Mouse (Mus musculus): Measurements from ENCODE around the gene Ddias. TPM values are rescaled to one million over a fixed set of nuclear protein-coding genes. Genes with fewer than 3 reads are reported as not detected.

The Ddias gene
- polyA plus RNA-seq, 1 experiment from 2014 or later: 2.8 TPM

DNA sequence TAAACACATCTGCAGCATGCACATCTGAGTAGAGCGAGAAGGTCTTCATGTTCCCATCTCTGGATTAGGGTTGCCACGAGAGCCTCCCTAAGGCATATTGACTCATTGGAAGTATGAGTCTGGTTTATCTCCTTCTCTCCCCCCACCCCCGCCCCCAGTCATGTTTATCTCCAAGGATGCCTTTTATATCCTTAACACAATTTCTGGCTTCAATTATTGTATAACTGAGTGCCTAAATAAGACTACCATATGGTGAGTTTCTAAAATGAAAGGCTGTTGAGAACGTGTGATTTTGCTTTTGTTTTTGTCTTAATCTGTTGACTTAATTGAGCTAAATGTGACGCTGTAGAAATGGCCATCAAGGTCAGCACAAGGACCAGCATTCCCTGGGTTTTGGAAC lies 22.0 kb upstream of the Ddias start:
- no peak overlapping the region for H3K27ac ChIP-seq (ENCODE audit: low read depth, low read length)
- no peak overlapping the region for H3K4me2 ChIP-seq (replicated peaks; ENCODE audit: low read depth)
- ATAC-seq: no peak
- no peak for TF ChIP-seq CTCF (IDR thresholded peaks at IDR 0.05; ENCODE audit: low read depth)
- 75% methylated on average over 5 of the region's 5 CpGs for WGBS
- no peaks in the 10 kb centered on the region for H3K27me3 ChIP-seq (replicated peaks; ENCODE audit: control insufficient read depth, insufficient read depth, low read length)
- no peaks in the 10 kb centered on the region for H3K36me3 ChIP-seq (ENCODE audit: control insufficient read depth, insufficient read depth)
- H3K4me3 ChIP-seq (ENCODE audit: low read depth, low read length): no peak overlapping the region
- H3K9me3 ChIP-seq (ENCODE audit: control insufficient read depth): no peaks in the 10 kb centered on the region
- H3K4me1 ChIP-seq (replicated peaks; ENCODE audit: control insufficient read depth, insufficient read depth, low read length): no peaks in the 10 kb centered on the region; the same call in 1 of the 2 replicates
- no peak overlapping the region for H3K9ac ChIP-seq (ENCODE audit: low read depth, low read length)

GRCm38 (mm10) chr7:92893478-92893877 lies 19.4 kb upstream of the Ddias start:
- no peak overlapping the region for H3K27ac ChIP-seq (ENCODE audit: low read depth, low read length)
- H3K4me2 ChIP-seq (replicated peaks; ENCODE audit: low read depth): no peak overlapping the region
- H3K4me1 ChIP-seq (replicated peaks; ENCODE audit: control insufficient read depth, insufficient read depth, low read length): no peaks in the 10 kb centered on the region; the same call in 1 of the 2 replicates
- no peaks in the 10 kb centered on the region for H3K9me3 ChIP-seq (ENCODE audit: control insufficient read depth)
- no peaks in the 10 kb centered on the region for H3K27me3 ChIP-seq (replicated peaks; ENCODE audit: control insufficient read depth, insufficient read depth, low read length)
- no peaks in the 10 kb centered on the region for H3K36me3 ChIP-seq (ENCODE audit: control insufficient read depth, insufficient read depth)
- WGBS: 43% methylated on average over 3 of the region's 3 CpGs
- no peak for ATAC-seq
- TF ChIP-seq CTCF (IDR thresholded peaks at IDR 0.05; ENCODE audit: low read depth): peak; percentile 69
- H3K9ac ChIP-seq (ENCODE audit: low read depth, low read length): no peak overlapping the region
- no peak overlapping the region for H3K4me3 ChIP-seq (ENCODE audit: low read depth, low read length)

DNA sequence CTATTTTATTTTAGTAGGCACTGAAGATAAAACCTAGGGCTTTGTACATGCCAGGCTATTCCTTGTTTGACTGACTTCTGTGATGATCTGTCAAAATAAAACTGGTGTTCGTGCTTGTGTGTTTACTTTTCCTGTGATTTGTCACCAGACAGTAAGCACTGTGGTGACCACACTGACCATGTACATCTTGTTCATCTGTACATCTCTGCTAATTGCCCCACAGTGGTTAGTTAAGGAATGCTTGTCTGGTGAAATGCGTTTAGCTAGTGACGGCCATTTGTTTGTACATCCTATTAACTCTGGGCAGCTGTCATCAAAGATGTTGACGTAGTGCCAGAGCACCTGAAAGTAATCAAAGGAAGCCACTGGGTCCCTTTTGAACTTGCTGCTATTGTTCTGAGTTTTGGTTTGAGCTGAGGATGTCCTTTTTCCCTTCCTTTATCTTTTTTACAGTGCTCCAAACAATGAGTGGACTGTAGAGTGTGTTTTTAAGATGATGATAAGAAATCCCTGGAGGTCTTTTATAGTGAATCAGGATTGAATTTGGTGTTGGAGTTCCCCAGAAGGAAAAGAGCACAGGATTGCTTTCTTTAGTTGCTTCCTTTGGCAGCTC lies 16.7 kb upstream of the Ddias start:
- no peak for TF ChIP-seq CTCF (IDR thresholded peaks at IDR 0.05; ENCODE audit: low read depth)
- no peak for ATAC-seq
- Histone ChIP-seq H3K4me1 (replicated peaks; ENCODE audit: control insufficient read depth, insufficient read depth, low read length) (no peaks in the 10 kb centered on the region; the same call in 1 of the 2 replicates), H3K27me3 (replicated peaks; ENCODE audit: control insufficient read depth, insufficient read depth, low read length) (no peaks in the 10 kb centered on the region), H3K27ac (ENCODE audit: low read depth, low read length) (no peak overlapping the region), H3K9ac (ENCODE audit: low read depth, low read length) (no peak overlapping the region), H3K36me3 (ENCODE audit: control insufficient read depth, insufficient read depth) (no peaks in the 10 kb centered on the region), H3K4me3 (ENCODE audit: low read depth, low read length) (no peak overlapping the region), H3K9me3 (ENCODE audit: control insufficient read depth) (no peaks in the 10 kb centered on the region), H3K4me2 (replicated peaks; ENCODE audit: low read depth) (no peak overlapping the region)
- 23% methylated on average over 4 of the region's 4 CpGs for WGBS

GRCm38 (mm10) chr7:92890211-92890610 lies 16.2 kb upstream of the Ddias start:
- Histone ChIP-seq H3K4me2 (replicated peaks; ENCODE audit: low read depth) (no peak overlapping the region), H3K36me3 (ENCODE audit: control insufficient read depth, insufficient read depth) (no peaks in the 10 kb centered on the region), H3K4me1 (replicated peaks; ENCODE audit: control insufficient read depth, insufficient read depth, low read length) (no peaks in the 10 kb centered on the region; the same call in 1 of the 2 replicates), H3K9ac (ENCODE audit: low read depth, low read length) (no peak overlapping the region), H3K4me3 (ENCODE audit: low read depth, low read length) (no peak overlapping the region), H3K27me3 (replicated peaks; ENCODE audit: control insufficient read depth, insufficient read depth, low read length) (no peaks in the 10 kb centered on the region), H3K9me3 (ENCODE audit: control insufficient read depth) (no peaks in the 10 kb centered on the region), H3K27ac (ENCODE audit: low read depth, low read length) (no peak overlapping the region)
- TF ChIP-seq CTCF (IDR thresholded peaks at IDR 0.05; ENCODE audit: low read depth): no peak
- WGBS: 30% methylated on average over 1 of the region's 1 CpGs
- ATAC-seq: no peak

- ATAC-seq: no peak
- Histone ChIP-seq H3K4me3 (ENCODE audit: low read depth, low read length) (no peak overlapping the region), H3K36me3 (ENCODE audit: control insufficient read depth, insufficient read depth) (no peaks in the 10 kb centered on the region), H3K27ac (ENCODE audit: low read depth, low read length) (no peak overlapping the region), H3K4me2 (replicated peaks; ENCODE audit: low read depth) (no peak overlapping the region), H3K27me3 (replicated peaks; ENCODE audit: control insufficient read depth, insufficient read depth, low read length) (no peaks in the 10 kb centered on the region), H3K9ac (ENCODE audit: low read depth, low read length) (no peak overlapping the region), H3K9me3 (ENCODE audit: control insufficient read depth) (no peaks in the 10 kb centered on the region), H3K4me1 (replicated peaks; ENCODE audit: control insufficient read depth, insufficient read depth, low read length) (peaks cover 4% of the 10 kb centered on the region)
- no peak for TF ChIP-seq CTCF (IDR thresholded peaks at IDR 0.05; ENCODE audit: low read depth)
- WGBS: 82% methylated on average over 5 of the region's 5 CpGs
These were observed 13.2 kb upstream of the Ddias start for GRCm38 (mm10) chr7:92887230-92887629.

DNA sequence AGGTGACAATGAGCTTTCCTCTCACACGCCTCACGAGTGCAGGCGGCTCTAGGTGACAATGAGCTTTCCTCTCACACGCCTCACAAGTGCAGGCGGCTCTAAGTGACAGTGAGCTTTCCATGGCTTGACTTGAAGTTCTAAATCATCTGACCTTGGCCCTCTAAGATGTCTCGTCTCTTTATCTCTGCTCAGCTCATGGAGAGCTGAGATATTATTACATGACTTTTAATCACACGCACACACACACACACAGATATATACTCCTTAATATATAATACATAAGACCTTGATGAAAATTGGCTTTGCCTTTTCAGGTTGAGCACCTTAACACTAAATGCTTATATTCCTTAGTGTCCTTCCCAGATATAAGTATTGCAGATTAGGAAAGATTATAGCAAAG lies 12.8 kb upstream of the Ddias start:
- Histone ChIP-seq H3K27ac (ENCODE audit: low read depth, low read length) (no peak overlapping the region), H3K36me3 (ENCODE audit: control insufficient read depth, insufficient read depth) (no peaks in the 10 kb centered on the region), H3K4me3 (ENCODE audit: low read depth, low read length) (no peak overlapping the region), H3K9me3 (ENCODE audit: control insufficient read depth) (no peaks in the 10 kb centered on the region), H3K9ac (ENCODE audit: low read depth, low read length) (no peak overlapping the region), H3K4me1 (replicated peaks; ENCODE audit: control insufficient read depth, insufficient read depth, low read length) (peaks cover 4% of the 10 kb centered on the region), H3K27me3 (replicated peaks; ENCODE audit: control insufficient read depth, insufficient read depth, low read length) (no peaks in the 10 kb centered on the region), H3K4me2 (replicated peaks; ENCODE audit: low read depth) (no peak overlapping the region)
- WGBS: 77% methylated on average over 7 of the region's 7 CpGs
- no peak for ATAC-seq
- TF ChIP-seq CTCF (IDR thresholded peaks at IDR 0.05; ENCODE audit: low read depth): no peak
